Comparison of ENCODE assay signal across 8 mouse cellular contexts in genomic region chr19:60226845-60227235, GRCm38 (mm10). TPM values are rescaled to one million over a fixed set of nuclear protein-coding genes. Genes with fewer than 3 reads are reported as not detected.
DNase-seq lines count a peak whose midpoint lies in the region; ATAC-seq and TF ChIP-seq lines count a peak whose summit lies in the region.

No protein-coding gene starts in this region.

- WGBS in embryonic facial prominence, embryonic 14.5 days: 50% methylated on average over 8 of the region's 8 CpGs
- WGBS in hindbrain, embryonic 13.5 days: 53% methylated on average over 8 of the region's 8 CpGs
- WGBS in midbrain, embryonic 12.5 days: 48% methylated on average over 8 of the region's 8 CpGs

- H3K27ac ChIP-seq in layer of hippocampus, adult 2 months: peak overlapping the region; percentile 93
- 0 out of 2 replicates have a peak overlapping the region, but pooled peaks have one; percentile 40 for H3K27ac ChIP-seq in embryonic facial prominence, embryonic 14.5 days (replicated peaks; ENCODE audit: low read depth, low read length)
- no peak overlapping the region for H3K27ac ChIP-seq in hindbrain, embryonic 13.5 days
- H3K27ac ChIP-seq in midbrain, embryonic 12.5 days (replicated peaks): peak overlapping the region; percentile 99; the same call in 1 of the 2 replicates

- DNase-seq in layer of hippocampus, adult 2 months (ENCODE audit: low spot score in 2 of 2): no peak
- DNase-seq in layer of hippocampus, adult 9-11 months: no peak
- DNase-seq in embryonic facial prominence, embryonic 14.5 days (ENCODE audit: low spot score): no peak
- no peak for DNase-seq in thymus, postnatal 4 days
- no peak for DNase-seq in urinary bladder, postnatal 10 days (ENCODE audit: low spot score)

- peak overlapping the region; percentile 96 for H3K4me3 ChIP-seq in layer of hippocampus, adult 2 months
- H3K4me3 ChIP-seq in embryonic facial prominence, embryonic 14.5 days (ENCODE audit: low read depth, low read length): peak overlapping the region; percentile 95
- H3K4me3 ChIP-seq in hindbrain, embryonic 13.5 days: peak overlapping the region; percentile 81
- peak overlapping the region; percentile 89 for H3K4me3 ChIP-seq in midbrain, embryonic 12.5 days

- no peak for TF ChIP-seq CTCF in layer of hippocampus, adult 2 months (conservative IDR thresholded peaks at IDR 0.05)

- no peaks in the 10 kb centered on the region for H3K27me3 ChIP-seq in embryonic facial prominence, embryonic 14.5 days (replicated peaks; ENCODE audit: control insufficient read depth, insufficient read depth, low read length)
- no peaks in the 10 kb centered on the region for H3K27me3 ChIP-seq in hindbrain, embryonic 13.5 days
- no peaks in the 10 kb centered on the region for H3K27me3 ChIP-seq in midbrain, embryonic 12.5 days

- H3K4me1 ChIP-seq in embryonic facial prominence, embryonic 14.5 days (ENCODE audit: control insufficient read depth, insufficient read depth, low read length): peaks cover 8% of the 10 kb centered on the region
- peaks cover 14% of the 10 kb centered on the region for H3K4me1 ChIP-seq in hindbrain, embryonic 13.5 days (replicated peaks)
- peaks cover 16% of the 10 kb centered on the region for H3K4me1 ChIP-seq in midbrain, embryonic 12.5 days

- no peak overlapping the region for H3K9ac ChIP-seq in embryonic facial prominence, embryonic 14.5 days (ENCODE audit: low read depth, low read length)
- no peak overlapping the region for H3K9ac ChIP-seq in hindbrain, embryonic 13.5 days
- H3K9ac ChIP-seq in midbrain, embryonic 12.5 days (replicated peaks): no peak overlapping the region

- H3K9me3 ChIP-seq in embryonic facial prominence, embryonic 14.5 days (ENCODE audit: control insufficient read depth, low read length): no peaks in the 10 kb centered on the region
- H3K9me3 ChIP-seq in hindbrain, embryonic 13.5 days: no peaks in the 10 kb centered on the region
- H3K9me3 ChIP-seq in midbrain, embryonic 12.5 days: no peaks in the 10 kb centered on the region

- H3K4me2 ChIP-seq in embryonic facial prominence, embryonic 14.5 days (ENCODE audit: low read depth, low read length): peak overlapping the region; percentile 58
- H3K4me2 ChIP-seq in hindbrain, embryonic 13.5 days: peak overlapping the region; percentile 47
- H3K4me2 ChIP-seq in midbrain, embryonic 12.5 days (replicated peaks): peak overlapping the region; percentile 46

- peaks cover 6% of the 10 kb centered on the region; the same call in 1 of the 2 replicates for H3K36me3 ChIP-seq in embryonic facial prominence, embryonic 14.5 days (ENCODE audit: control insufficient read depth, insufficient read depth, low read length)
- H3K36me3 ChIP-seq in hindbrain, embryonic 13.5 days: no peaks in the 10 kb centered on the region
- no peaks in the 10 kb centered on the region for H3K36me3 ChIP-seq in midbrain, embryonic 12.5 days

- no peak for ATAC-seq in embryonic facial prominence, embryonic 14.5 days (ENCODE audit: low read depth)
- peak; percentile 73 for ATAC-seq in hindbrain, embryonic 13.5 days (ENCODE audit: low FRiP score)
- ATAC-seq in midbrain, embryonic 12.5 days (ENCODE audit: low FRiP score, low read depth): 0 out of 2 replicates have a peak, but pooled peaks have one; percentile 21
- ATAC-seq in CD4-positive, CD25-positive, alpha-beta regulatory T cell, adult 4 months: no peak

RNA-seq across cellular contexts. Expression of gene Fam204a, which starts 0.3 kb away (rescaled TPM):
- 10 to 100 TPM; 33.1 to 35.9 TPM for total RNA-seq in layer of hippocampus, adult 2 months (2021)
- 44.9 and 49.2 TPM in 2 replicates for polyA plus RNA-seq in embryonic facial prominence, embryonic 14.5 days (2014; fragmentation: Nextera tagmentation; extraction: Ambion mirVana)
- 76.2 and 76.5 TPM in 2 replicates for polyA plus RNA-seq in hindbrain, embryonic 13.5 days (2015; fragmentation: Nextera tagmentation; extraction: Ambion mirVana)
- 93.0 and 99.2 TPM in 2 replicates for polyA plus RNA-seq in midbrain, embryonic 12.5 days (2016; fragmentation: Nextera tagmentation; extraction: Ambion mirVana)
- 10 to 100 TPM; 54.3 to 55.6 TPM for polyA plus RNA-seq in CD4-positive, CD25-positive, alpha-beta regulatory T cell, adult 4 months (2017; shearing (Covaris generic))

Comparison
In these comparisons a context has a peak if more than half of its experiments do, and no peak if none do; other contexts are left out.
1. ATAC-seq: peak in hindbrain, embryonic 13.5 days (single experiment) and midbrain, embryonic 12.5 days (single experiment); none in embryonic facial prominence, embryonic 14.5 days (single experiment) and CD4-positive, CD25-positive, alpha-beta regulatory T cell, adult 4 months (single experiment).
2. Peak in every context shown above with its lines, with median percentiles within 50 percentile points of each other: H3K4me3 ChIP-seq and H3K4me2 ChIP-seq.